Mouse (Mus musculus) spleen, postnatal 36 days (tissue): ENCODE measurements around the gene Cd300lb.
"Not testable (repeated sequence)": the region's sequence is repeated elsewhere in the genome, so short reads cannot be mapped to it uniquely, and the experiment has no call there.

Experiments
- DNase-seq, 2 experiments: peaks; one replicate each; pipeline ENCODE4 v3.0.0; 2022; ENCODE audit warnings: low spot score in 2 of 2, mixed read lengths in 1 of 2

The Cd300lb gene

DNA sequence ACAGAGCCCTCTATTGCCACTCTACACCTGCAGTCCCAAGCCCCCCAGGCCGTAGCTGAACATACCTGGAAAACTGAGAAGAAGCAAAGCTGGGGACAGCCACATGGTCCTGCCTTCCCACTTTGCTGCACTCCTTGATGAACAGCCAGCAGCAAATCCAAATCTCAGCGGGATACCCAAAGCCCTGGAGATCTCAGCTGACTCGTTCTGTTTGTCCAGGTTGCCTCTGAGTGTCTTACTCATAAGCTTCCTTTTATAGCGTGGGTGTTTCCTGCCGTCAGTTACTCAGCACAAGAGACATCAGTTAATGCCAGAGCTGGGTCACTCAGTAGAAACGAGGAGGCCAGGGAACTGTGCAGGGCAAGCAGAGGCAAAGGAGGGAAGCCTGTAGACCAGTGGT lies at the start of gene Cd300lb:
Gene Cd300lb (minus strand): TSS at position 243 of the 400 bp plus-strand sequence.
- DNase-seq: no peak

DNA sequence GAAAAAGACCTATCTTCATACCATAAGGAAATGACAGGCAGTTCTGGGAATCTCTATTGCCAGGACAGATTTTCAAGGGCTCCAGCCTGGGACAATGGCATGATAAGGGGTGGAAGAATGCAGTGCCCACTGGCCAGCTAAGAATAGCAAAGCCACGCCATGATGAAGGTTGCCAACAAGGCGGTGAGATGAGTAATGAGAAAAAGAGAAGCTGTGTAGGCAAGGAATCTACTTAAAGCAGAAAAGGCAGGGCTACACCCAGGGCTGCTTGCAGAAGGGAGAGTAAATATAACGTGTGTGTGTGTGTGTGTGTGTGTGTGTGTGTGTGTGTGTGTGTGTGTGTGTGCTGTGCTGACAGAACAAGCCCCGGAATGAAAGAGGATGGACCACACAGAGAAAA lies 47.7 kb upstream of the Cd300lb start:
- no peak for DNase-seq

GRCm38 (mm10) chr11:114972726-114973125 lies 38.5 kb upstream of the Cd300lb start:
- DNase-seq: no peak

DNA sequence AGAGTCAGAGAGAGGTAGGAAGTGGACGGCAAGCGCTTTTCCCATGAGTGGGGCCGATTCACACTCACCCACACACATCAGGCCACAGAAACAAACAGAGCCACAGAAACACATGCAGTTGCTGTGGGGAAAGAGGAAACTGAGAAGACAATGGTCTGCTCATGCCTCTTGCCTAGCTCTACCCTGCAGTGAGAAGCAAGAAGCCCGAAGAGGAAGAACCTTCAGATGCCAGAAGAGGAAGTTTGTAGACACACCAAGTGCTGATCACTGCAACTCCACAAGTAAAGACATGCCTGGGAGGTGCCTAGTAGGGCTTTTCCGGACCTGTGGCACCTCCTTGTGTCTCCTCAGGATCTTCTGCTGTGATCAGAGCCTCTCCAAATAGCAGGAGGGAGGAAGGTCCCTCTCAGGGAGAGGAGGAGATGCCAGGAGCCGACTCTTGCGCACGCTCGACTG lies 34.6 kb upstream of the Cd300lb start, which contains the start of gene Cd300c:
Gene Cd300c (minus strand): TSS at position 406 of the 456 bp plus-strand sequence.
- peak; percentile 19 to 46 for DNase-seq

GRCm38 (mm10) chr11:114965182-114965828 lies 31.1 kb upstream of the Cd300lb start:
- DNase-seq: peak in 1 of 2 experiments; percentile 25

- no peak for DNase-seq
Measured at GRCm38 (mm10) chr11:114960369-114960768, 26.2 kb upstream of the Cd300lb start.

GRCm38 (mm10) chr11:114933591-114933990 lies 595 bp downstream of the Cd300lb start:
- no peak for DNase-seq

- DNase-seq: peak in 1 of 2 experiments; percentile 24
Measured at GRCm38 (mm10) chr11:114931041-114931440, 3.1 kb downstream of the Cd300lb start.

DNA sequence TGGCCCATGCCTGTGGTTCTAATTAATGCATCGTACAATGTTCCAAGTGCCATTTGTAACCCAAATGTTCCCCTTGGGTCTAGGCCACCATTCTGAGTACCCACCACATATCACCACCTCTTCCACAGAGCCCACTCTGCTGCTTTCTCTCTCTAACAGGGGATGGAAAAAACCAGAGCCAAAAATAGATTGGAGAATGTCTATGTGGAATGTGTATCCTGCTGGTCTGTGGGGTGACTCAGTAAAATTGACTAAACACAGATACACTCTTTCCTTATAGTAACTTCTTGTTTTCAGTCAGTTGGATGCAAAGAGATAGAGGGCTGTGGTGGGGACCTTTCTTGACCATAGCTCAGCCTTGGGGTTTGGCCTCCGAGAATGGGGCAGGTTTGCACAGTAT lies 4.6 kb downstream of the Cd300lb start:
- no peak for DNase-seq

- peak in 1 of 2 experiments; percentile 27 for DNase-seq
Measured at GRCm38 (mm10) chr11:114923961-114924360, 10.2 kb downstream of the Cd300lb start.

DNA sequence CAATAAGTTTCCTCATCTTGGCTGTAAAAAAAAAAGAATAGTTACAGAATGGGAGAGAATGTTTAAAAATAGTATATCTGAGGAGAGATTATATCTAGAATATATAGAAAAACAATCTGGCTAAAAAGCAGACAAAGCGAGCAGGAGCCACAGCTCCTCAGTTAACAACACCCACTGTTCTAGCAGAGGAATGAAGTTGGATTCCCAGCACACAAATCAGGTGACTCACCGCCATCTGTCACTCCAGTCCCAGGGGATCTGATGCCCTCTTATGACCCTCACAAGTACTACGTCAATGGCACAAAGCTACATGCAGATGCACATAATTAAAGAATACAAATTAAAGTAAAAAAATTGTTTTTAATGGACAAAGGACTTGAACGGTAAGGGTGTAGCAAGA lies 11.7 kb downstream of the Cd300lb start:
- no peak for DNase-seq

GRCm38 (mm10) chr11:114917120-114917519 lies 17.1 kb downstream of the Cd300lb start:
- DNase-seq: peak in 1 of 2 experiments; percentile 29

DNA sequence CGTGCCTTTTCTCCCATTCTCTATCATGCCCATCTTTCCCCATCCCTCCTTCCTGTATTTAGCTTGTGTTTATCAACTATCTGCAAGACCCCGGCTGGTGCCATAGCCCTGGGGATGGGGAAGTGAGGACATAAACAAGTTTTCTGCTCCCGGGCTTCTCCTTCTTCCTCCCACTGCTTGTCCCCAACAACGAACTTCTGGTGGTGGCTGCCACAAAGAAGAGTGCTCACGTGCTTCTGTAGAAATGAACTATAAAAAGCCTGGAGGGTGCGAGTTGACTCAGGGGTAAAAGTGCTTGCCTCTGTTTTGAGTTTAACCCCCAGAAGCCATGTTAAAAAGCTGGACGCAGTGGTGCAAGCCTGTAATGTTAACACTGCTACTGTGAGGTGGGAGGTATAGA lies 19.2 kb downstream of the Cd300lb start:
- DNase-seq: peak in 1 of 2 experiments; percentile 21

DNA sequence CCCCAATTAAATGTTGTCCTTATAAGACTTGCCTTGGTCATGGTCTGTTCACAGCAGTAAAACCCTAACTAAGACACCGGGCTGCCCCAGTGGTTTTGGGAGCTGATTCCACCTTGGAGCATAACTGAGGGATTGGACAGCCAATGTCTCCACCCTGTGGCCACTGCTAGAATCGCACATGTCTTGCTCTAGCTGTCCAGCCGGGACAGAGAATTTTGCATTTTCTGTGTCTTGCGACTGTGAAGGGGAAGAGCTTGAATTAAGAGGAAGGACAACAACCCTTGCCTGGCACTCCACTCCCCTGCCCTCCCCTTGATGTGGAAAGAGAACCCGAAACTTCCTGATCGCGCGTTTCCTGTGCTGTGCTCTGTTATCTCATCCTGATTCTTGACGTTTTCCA lies 21.3 kb downstream of the Cd300lb start:
- peak; percentile 53 to 58 for DNase-seq

DNA sequence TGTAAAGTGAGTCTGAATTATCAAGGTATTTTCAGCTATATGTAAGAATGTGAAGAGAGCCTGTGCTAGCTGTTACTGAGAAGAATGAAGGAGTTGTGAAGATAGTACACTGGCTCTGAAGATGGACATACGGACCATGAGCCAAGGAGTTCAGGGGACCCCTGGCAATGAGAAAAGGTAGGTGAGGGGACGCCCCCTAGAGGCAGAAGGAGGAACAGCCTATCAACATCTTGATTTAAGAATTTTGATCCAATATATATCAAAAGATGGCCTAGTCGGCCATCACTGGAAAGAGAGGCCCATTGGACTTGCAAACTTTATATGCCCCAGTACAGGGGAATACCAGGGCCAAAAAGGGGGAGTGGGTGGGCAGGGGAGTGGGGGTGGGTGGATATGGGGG lies 24.6 kb downstream of the Cd300lb start:
- not testable (repeated sequence) for DNase-seq

- no peak for DNase-seq
Measured at GRCm38 (mm10) chr11:114908086-114908485, 26.1 kb downstream of the Cd300lb start.

DNA sequence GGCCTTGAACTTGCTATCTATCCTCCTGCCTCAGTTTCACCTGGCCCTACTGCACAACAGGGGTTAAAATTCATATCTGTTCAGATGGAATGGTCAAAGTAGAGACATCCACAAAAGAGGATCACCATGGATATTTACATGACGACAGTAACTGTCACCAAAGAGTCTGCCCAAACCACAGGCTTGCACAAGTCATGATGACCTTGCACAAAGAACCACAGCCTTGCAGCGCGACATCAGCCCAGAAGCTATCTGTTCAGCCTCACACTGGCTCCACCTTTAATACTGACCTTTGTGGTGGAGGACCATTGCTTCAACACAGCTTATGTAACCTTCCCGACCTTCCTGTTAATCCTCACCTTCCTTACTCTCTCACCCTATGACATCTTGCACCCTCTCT lies 26.6 kb downstream of the Cd300lb start:
- peak in 1 of 2 experiments; percentile 47 for DNase-seq

- DNase-seq: no peak
Measured at GRCm38 (mm10) chr11:114903224-114903623, 31.0 kb downstream of the Cd300lb start.

GRCm38 (mm10) chr11:114898026-114898425 lies 36.2 kb downstream of the Cd300lb start:
- DNase-seq: peak; percentile 48 to 59

DNA sequence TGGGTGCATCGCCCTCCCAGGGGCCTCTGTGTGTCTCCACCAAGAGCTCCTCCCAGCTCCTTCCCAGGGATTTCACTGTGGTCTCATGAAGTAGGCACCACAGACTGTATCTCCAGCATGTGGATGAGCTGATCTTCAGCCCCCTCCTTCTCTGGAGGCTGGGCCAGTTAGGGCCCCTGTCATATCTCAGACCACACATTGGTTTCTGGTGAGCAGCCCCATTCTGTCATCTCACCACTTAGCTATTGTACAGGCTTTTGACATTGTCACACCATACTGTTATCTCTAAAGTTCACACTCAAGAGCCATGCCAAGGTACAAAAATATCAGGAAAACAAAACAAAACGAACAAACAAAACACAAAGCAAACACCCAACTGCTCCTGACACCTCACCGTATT lies 38.1 kb downstream of the Cd300lb start:
- DNase-seq: no peak

DNA sequence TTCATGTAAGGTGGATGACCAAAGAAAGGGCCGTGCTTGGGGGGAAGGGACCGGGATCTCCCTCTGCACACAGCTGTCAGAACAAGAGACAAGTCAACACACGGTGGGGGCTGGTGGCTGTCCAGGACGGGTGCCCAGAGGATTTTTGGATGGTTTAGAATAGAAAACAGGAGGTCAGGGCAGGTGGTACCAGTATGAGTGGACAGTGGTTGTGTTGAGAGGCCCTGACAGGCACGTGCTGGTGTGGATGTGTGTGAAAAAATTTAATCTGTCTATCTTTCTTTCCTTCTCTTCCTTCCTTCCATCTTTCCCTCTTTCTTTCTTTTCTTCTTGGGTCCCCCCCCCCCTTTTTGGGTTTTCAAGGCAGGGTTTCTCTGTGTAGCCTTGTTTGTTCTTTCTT lies 43.6 kb downstream of the Cd300lb start:
- no peak for DNase-seq

DNA sequence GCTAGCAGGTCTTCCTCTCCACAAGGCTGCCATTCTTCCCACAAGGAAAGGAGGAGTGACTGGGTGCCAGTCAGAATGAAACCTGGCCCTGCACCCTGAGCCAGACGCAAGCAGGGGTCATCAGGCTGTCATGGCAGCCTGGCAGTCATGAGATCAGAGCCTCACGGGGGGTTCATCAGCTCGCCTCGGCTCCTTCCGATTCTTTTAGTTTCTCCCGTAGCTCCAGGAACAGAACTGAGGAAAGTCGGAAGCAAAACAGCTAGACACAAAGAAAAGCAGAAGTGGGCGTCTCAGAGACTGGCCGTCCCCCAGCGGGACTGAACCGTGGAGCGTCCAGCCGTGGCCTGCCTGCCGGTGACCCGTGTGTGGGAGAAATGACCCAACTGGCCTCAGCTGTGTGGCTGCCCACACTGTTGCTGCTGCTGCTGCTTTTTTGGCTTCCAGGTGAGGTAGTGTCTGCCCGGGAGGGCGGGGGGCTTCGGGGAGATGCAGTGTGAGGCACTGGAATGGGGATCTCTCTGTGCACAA lies 44.1 kb downstream of the Cd300lb start, which contains the start of gene Cd300a:
Gene Cd300a (plus strand): TSS at position 51 of the 528 bp plus-strand sequence.
- DNase-seq: peak; percentile 39 to 46

DNA sequence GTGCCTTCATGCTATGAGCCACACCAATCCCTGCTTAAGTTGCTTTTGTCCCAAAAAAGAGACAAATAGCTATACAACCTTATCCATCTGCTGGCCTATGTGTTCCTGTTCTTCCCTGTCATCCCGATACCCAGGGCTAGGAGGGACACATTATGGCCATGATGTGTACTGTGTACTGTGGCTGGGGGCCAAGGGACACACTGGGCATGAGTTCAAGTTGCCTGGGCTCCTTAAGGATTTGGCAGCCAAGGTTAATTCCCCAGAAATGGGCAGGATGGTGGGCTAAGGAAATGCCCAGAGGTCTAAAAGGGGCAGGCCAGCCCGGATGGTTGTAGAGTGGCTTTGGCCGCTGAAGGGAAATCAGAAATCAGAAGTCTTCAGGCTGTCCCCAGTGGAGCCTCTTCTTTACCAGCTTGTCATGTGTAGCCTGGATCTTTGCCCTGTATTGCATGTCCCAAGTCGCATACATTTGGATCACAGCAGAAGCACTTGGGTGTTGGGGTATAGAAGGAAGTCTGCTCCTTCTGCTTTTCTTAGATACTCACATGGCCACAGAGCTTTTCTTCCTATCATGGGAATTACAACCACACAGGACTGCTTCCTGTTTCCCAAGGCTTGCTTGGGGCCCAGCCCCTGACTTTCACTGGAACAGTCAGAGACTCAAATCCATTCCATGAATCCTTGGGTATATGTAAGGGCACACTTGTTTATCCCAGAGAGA lies 49.6 kb downstream of the Cd300lb start:
- DNase-seq: no peak
